Mouse (Mus musculus): ENCODE results near the gene Ppm1l.

Gene Ppm1l

DNA sequence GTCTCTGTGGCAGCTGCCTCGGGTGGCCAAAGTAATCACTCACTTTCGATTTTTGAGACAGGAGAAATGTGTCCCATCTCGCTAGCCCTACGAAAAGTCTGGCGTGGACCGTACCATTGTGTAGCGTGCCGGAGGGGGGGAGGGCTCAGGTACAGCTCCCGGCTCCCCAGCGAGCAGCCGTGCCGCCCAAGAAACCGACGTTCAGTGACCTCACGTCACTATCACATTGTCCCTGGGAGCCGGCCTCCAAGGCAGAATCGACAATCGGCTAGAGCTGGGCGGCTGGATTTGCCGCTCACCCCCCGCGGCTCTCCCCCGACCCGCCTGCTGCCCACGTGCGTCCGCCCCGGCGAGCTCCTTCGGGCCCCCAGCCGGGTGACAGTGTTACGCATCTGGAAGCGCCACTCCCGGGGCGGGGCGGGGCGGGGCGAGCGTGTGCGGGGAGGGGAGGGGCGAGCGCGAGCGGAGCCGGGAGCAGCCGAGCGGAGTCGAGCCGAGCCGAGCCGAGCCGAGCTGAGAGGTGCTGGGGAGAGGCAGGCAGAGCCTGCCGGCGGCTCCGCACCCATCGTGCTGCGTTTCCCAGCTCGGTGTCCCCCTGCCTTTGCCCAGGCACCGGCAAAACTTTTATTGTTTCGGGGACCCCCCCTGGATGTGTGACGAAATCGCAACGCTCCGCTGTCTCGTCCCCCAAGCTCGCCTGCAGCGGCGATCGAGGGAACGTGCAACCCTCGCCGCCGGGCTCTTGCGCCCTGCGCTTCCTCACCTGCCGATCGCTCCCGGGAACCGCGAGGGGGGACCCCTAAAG lies at the start of gene Ppm1l:
Ppm1l (plus strand) TSS at position 471 of the 805 bp plus-strand sequence.
- Histone ChIP-seq H3K27me3 (ENCODE audit: control insufficient read depth, insufficient read depth, low read length, poor library complexity, severe bottlenecking) (no peaks in the 10 kb centered on the region), H3K36me3 (ENCODE audit: control insufficient read depth, insufficient read depth, low read length, poor library complexity, severe bottlenecking) (no peaks in the 10 kb centered on the region)
- peak; percentile 97 for DNase-seq (ENCODE audit: low read depth, low spot score)

DNA sequence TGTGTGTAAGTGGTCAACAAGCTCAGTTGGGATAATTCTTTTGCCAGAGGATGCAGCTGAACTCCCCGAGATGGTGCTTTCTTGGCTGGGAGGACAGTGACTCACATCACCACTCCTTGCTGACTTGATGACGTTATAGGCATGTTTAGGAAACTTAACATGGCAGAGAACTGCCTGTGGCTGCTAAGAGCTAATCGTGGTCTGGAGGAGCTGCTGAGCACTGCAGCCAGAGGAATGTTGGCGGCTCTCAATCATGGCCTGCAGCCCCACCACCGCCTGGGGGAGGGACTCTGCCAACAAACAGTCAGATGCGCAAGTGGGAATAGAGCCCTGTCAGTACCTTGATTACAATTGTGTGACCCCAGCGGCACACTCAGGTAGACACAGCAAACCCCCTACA lies 44.8 kb upstream of the Ppm1l start:
- no peak for DNase-seq (ENCODE audit: low read depth, low spot score)
- H3K36me3 ChIP-seq (ENCODE audit: control insufficient read depth, insufficient read depth, low read length, poor library complexity, severe bottlenecking): no peaks in the 10 kb centered on the region
- H3K27me3 ChIP-seq (ENCODE audit: control insufficient read depth, insufficient read depth, low read length, poor library complexity, severe bottlenecking): no peaks in the 10 kb centered on the region

DNA sequence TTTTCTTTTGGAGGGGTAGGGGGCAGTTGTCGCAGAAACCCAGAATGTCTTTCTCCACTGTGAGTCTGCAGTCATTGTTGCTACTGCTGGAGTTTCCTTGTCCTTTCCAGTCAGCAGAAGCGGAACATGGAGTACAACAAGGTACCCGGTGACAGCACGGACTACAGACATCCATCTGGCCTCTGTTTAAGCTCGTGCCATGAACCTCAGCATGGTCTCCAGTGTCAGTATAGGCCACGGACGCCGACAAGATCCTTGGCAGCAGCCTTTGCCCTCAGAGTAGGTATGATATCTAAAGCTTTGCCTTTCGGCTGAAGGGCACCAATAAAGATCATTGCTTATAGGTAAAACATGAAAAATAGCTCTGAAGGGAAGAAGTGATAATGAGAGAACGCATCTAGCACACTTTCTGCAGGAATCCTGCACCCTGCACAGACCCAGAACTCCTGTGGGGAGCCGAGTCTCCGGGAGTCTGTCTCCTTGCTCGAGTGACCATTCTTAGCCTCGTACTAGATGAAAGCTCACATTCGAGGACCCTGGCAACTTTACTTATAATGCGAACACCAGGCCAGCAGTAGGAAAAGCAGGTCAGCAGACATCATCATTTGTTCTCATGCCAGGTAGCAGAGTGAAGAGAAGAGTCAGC lies 42.5 kb upstream of the Ppm1l start:
- Histone ChIP-seq H3K27me3 (ENCODE audit: control insufficient read depth, insufficient read depth, low read length, poor library complexity, severe bottlenecking) (no peaks in the 10 kb centered on the region), H3K36me3 (ENCODE audit: control insufficient read depth, insufficient read depth, low read length, poor library complexity, severe bottlenecking) (no peaks in the 10 kb centered on the region)
- no peak for DNase-seq (ENCODE audit: low read depth, low spot score)

DNA sequence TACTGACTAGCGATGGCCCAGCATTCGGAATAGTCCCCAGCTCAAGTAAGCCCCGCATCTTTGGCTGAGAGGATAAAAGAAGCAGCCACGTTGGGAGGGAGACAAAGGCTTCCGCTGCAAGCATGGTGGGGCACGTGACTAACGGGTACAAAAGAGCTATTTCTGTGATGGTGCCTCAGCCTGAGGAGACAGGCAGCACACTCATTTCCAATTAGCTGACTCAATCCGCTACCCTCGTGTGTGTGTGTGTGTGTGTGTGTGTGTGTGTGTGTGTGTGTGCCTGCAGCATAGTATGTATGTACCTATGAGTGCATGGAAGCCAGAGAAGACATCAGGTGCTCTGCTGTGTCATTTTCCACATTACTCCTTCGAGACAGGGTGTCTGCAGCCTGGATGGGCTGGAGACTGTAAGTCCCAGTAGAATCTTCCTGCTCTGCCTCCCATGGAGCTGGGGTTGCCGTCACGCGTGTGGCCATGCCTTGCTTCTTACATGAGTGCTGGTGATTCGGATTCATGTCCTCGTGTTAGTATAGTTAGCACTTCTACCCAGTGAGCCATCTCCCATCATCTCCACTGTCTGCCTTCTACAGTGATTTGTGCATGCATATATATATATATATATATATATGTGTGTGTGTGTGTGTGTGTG lies 41.9 kb upstream of the Ppm1l start:
- no peaks in the 10 kb centered on the region for H3K27me3 ChIP-seq (ENCODE audit: control insufficient read depth, insufficient read depth, low read length, poor library complexity, severe bottlenecking)
- no peaks in the 10 kb centered on the region for H3K36me3 ChIP-seq (ENCODE audit: control insufficient read depth, insufficient read depth, low read length, poor library complexity, severe bottlenecking)
- DNase-seq (ENCODE audit: low read depth, low spot score): no peak

DNA sequence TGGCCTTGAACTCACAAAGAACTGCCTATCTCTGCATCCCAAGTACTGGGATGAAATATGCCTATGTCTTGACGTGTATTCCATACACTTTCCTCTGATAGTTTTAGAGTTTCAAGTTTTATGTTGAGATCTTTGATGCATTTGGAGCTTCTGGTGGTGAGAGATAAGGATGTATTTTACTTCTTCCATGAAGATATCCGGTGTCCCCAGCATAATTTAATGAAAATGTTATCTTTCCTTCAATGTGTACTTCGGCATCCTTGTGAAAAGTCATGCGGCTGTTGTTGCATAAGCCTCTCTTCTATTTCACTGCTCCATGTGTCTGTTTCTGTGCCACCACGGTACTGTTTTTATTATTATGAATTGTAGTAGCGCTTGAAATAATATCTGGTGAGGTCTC lies 38.0 kb upstream of the Ppm1l start:
- Histone ChIP-seq H3K27me3 (ENCODE audit: control insufficient read depth, insufficient read depth, low read length, poor library complexity, severe bottlenecking) (no peaks in the 10 kb centered on the region), H3K36me3 (ENCODE audit: control insufficient read depth, insufficient read depth, low read length, poor library complexity, severe bottlenecking) (no peaks in the 10 kb centered on the region)
- no peak for DNase-seq (ENCODE audit: low read depth, low spot score)

DNA sequence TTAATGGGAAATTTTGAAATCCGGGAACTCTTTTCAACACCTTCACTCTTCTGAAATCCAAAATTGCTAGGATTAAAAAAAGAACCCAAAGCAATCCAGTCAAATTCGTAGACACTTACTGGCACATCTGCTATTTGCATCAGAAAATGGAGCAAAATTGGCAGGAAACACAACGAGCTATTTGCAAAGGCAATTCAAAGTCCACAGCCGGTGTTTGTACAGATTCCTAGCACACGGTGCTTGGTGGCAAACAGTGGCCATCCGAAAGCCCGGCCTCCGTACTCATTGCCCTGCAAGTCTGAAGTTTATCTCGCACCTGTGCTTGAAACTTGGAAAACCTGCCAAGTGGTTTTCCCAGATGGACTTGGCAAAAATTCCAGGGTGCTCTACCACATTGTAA lies 34.3 kb upstream of the Ppm1l start:
- DNase-seq (ENCODE audit: low read depth, low spot score): no peak
- no peaks in the 10 kb centered on the region for H3K27me3 ChIP-seq (ENCODE audit: control insufficient read depth, insufficient read depth, low read length, poor library complexity, severe bottlenecking)
- no peaks in the 10 kb centered on the region for H3K36me3 ChIP-seq (ENCODE audit: control insufficient read depth, insufficient read depth, low read length, poor library complexity, severe bottlenecking)

DNA sequence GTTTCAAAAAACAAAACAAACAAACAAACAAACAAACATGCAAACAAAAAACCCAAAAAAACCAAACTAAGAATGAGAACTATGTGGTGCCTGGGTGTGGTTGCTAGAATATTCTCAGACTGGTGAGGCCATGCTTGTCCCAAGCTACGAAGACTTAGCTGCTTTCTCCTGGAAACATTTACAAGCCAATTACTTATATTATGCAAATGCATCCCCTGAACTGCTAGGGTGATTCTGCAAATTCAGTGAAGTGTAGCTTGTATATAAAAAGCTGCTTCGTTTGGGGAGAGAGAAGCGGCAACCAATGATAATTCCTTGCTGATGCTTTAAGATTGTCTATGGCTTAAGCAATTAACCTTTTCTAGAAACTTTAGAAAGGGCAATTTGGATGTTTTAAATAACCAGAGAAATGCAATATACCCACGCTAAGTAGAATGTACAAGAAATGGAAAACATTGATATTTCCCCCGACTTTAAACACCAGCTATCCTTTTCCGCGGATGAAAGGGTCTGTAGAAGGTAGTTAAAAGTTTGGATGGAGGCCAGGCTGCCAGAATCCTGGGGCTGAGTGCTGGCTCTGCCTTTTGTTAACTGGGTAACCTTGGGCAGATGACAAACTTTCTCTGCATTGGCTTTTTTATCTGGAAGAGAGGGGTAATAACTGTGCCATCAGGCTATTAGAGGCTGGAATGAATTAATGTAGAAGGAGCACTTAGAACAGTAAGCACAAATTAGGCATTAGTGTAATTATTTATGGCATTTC lies 33.4 kb upstream of the Ppm1l start:
- H3K36me3 ChIP-seq (ENCODE audit: control insufficient read depth, insufficient read depth, low read length, poor library complexity, severe bottlenecking): no peaks in the 10 kb centered on the region
- H3K27me3 ChIP-seq (ENCODE audit: control insufficient read depth, insufficient read depth, low read length, poor library complexity, severe bottlenecking): no peaks in the 10 kb centered on the region
- DNase-seq (ENCODE audit: low read depth, low spot score): no peak

DNA sequence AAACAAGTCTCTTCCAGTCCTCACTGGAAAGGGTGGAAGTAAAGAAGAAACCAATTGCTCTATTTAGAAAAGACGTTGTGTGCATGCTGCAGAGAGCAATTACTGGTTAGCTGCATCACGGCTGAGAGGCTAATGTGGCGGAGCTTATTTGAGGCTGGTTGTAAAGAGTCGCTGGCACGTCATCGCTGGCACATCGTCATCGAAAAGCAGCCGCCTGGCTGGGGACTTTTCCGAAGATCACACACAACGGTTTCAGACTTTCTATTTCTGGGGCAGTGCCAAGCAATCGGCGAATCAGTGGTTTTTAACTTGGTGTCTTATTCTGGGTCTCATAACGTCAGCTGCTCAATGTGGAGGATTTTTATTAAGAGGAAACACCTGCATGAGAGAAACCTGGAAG lies 26.8 kb upstream of the Ppm1l start:
- DNase-seq (ENCODE audit: low read depth, low spot score): peak; percentile 83
- Histone ChIP-seq H3K36me3 (ENCODE audit: control insufficient read depth, insufficient read depth, low read length, poor library complexity, severe bottlenecking) (no peaks in the 10 kb centered on the region), H3K27me3 (ENCODE audit: control insufficient read depth, insufficient read depth, low read length, poor library complexity, severe bottlenecking) (no peaks in the 10 kb centered on the region)

DNA sequence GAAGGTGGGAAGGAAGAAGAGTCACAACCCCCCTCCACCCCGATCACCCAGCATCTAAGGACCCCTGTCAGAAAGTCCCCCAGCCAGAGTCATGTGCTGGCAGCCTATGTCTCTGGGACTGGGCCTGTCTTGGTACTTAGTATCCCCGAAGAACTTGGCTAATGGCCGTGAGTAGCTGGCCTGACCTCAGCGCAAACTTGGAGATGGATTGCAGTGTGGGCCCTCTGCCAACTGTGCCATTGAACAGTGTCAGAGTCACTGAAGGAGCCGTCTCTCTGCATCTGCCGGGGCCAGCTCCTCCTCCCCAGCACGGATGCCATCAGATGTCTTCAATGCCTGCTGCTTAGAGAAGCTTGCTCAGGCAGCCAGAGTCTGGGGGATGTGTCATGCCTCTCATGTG lies 26.4 kb upstream of the Ppm1l start:
- Histone ChIP-seq H3K27me3 (ENCODE audit: control insufficient read depth, insufficient read depth, low read length, poor library complexity, severe bottlenecking) (no peaks in the 10 kb centered on the region), H3K36me3 (ENCODE audit: control insufficient read depth, insufficient read depth, low read length, poor library complexity, severe bottlenecking) (no peaks in the 10 kb centered on the region)
- DNase-seq (ENCODE audit: low read depth, low spot score): no peak

DNA sequence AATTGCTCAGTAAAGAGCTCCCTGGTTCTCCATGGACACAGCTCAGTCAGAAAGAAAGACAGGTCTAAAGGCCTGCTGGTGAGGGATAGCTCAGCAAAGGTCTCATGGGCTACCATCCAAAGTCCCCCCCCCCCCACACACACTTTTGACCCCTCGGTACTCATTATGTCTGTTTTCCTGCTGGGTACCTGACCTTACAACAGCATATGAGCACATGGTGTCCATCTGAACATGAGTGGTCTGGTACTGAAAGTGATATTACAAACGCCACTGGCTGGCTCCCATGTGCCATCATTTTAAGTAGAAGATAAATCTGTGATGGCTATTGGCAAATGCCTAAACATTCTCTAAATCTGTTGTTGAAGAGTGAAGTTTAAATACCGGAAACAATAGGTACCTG lies 25.8 kb upstream of the Ppm1l start:
- no peaks in the 10 kb centered on the region for H3K36me3 ChIP-seq (ENCODE audit: control insufficient read depth, insufficient read depth, low read length, poor library complexity, severe bottlenecking)
- no peak for DNase-seq (ENCODE audit: low read depth, low spot score)
- no peaks in the 10 kb centered on the region for H3K27me3 ChIP-seq (ENCODE audit: control insufficient read depth, insufficient read depth, low read length, poor library complexity, severe bottlenecking)

DNA sequence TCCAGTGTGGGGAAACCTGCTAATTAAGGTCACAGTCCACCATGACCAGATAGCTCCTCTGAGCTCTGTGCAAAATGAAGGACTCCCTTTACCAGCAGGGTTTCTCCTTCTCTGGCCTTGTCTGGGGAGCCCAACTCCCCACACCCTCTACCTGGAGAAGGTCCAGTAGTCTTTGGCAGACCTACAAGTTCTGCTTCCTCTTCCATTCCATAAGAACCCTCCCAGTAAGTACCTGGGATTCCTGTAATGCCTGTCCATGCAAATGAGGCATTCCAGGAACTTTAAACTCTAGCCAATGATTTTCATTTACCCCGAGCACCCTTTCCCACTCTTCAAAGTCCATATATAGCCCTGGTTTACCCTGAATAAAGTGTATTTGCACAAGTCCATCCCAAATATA lies 24.0 kb upstream of the Ppm1l start:
- Histone ChIP-seq H3K27me3 (ENCODE audit: control insufficient read depth, insufficient read depth, low read length, poor library complexity, severe bottlenecking) (no peaks in the 10 kb centered on the region), H3K36me3 (ENCODE audit: control insufficient read depth, insufficient read depth, low read length, poor library complexity, severe bottlenecking) (no peaks in the 10 kb centered on the region)
- no peak for DNase-seq (ENCODE audit: low read depth, low spot score)

DNA sequence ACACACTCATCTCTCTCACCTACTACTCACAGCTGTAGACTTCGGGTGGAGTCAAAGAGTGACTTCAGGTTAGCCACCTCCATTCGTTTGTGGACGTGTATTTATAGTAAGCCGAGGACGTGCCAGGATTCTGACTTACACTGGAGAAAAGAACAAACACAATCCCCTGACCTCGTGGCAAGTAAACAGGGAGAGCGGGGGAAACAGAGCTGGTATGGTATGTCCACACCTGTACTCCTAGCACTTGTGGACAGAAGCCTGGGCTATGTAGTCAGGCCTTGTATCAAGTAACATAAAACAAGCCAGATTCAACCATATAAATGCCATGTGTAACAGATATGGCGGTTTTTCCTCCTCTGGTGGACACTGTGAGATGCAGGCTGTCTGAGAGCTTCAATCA lies 20.4 kb upstream of the Ppm1l start:
- H3K36me3 ChIP-seq (ENCODE audit: control insufficient read depth, insufficient read depth, low read length, poor library complexity, severe bottlenecking): no peaks in the 10 kb centered on the region
- no peak for DNase-seq (ENCODE audit: low read depth, low spot score)
- H3K27me3 ChIP-seq (ENCODE audit: control insufficient read depth, insufficient read depth, low read length, poor library complexity, severe bottlenecking): no peaks in the 10 kb centered on the region

DNA sequence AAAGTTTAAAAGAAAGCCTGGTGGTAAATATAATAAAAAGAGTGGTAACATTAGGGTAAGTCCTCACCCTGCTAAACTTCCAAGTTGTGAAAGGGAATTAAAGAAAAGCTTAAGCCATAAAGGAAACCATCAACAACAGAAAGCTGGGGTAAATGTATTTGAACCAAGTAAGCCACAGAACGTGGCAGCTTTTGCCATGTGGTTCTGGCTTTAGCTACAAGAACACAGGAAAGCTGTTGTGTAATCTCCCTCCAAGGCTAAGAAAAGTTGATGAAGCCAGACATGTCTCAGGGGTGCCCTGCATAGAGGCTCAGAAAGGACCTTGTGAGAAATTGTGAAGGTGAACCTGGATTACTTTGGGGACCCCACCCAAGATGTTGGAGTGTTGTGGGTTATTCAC lies 16.5 kb upstream of the Ppm1l start:
- no peak for DNase-seq (ENCODE audit: low read depth, low spot score)
- no peaks in the 10 kb centered on the region for H3K27me3 ChIP-seq (ENCODE audit: control insufficient read depth, insufficient read depth, low read length, poor library complexity, severe bottlenecking)
- H3K36me3 ChIP-seq (ENCODE audit: control insufficient read depth, insufficient read depth, low read length, poor library complexity, severe bottlenecking): no peaks in the 10 kb centered on the region

DNA sequence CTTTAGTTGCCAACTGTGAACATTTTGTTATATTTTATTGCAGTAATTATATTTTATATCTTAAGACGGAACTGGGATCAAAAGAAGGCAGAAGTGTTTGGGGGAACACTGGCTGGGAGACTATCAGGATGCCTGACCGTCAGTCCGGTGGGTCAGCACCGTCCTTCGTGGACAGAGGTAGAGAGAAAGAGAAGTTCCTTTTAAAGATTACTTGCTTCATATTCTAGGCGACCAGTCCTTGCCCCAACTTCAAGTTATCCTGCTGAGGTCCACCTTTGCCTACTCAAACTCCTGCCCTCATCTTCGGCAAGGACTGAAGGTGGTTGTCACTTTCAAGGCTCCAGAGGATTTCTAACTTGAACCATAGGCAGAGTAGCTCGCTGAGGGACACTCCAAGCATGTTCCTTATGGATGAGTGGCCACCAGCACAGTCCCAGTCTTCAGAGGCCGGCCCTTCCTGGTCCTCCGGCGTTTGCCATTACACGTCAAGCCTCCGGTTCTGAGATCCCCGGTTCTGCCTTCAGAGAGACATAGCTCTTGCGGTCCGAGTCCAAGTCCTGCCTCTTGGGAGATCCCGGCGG lies 761 bp upstream of the Ppm1l start:
- DNase-seq (ENCODE audit: low read depth, low spot score): no peak
- H3K27me3 ChIP-seq (ENCODE audit: control insufficient read depth, insufficient read depth, low read length, poor library complexity, severe bottlenecking): no peaks in the 10 kb centered on the region
- H3K36me3 ChIP-seq (ENCODE audit: control insufficient read depth, insufficient read depth, low read length, poor library complexity, severe bottlenecking): no peaks in the 10 kb centered on the region

Data from splenic B cell, adult 2 months (primary cell).